Mouse (Mus musculus): ENCODE measurements around the gene Myo15. TPM values are rescaled to one million over a fixed set of nuclear protein-coding genes. Genes with fewer than 3 reads are reported as not detected.

Gene Myo15
- polyA plus RNA-seq, 1 experiment from 2014 or later, result 0.26 TPM

DNA sequence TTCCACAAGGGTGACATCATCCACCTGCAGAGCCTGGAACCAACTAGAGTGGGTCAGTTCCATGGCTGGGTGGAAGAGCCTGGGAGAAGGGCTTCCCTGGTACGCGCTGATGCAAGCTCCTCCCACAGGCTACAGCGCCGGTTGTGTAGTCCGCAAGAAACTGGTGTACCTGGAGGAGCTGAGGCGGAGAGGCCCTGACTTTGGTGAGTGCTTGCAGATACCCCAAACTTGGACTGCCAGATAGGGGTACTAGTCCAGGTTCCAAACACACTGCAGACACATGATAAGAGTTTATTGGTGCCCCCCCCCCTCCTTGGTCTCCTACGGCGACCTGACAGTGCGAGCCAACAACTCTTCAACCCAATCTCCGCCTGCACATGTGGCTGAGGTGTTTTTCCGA, 39.8 kb downstream of the Myo15 start:
- Histone ChIP-seq H3K36me3 (no peaks in the 10 kb centered on the region), H3K4me1 (peaks cover 12% of the 10 kb centered on the region; the same call in 1 of the 2 replicates), H3K9me3 (replicated peaks) (no peaks in the 10 kb centered on the region), H3K9ac (no peak overlapping the region), H3K4me2 (peak overlapping the region; percentile 68), H3K27ac (no peak overlapping the region), H3K4me3 (replicated peaks) (peak overlapping the region; percentile 41), H3K27me3 (peaks cover 28% of the 10 kb centered on the region)
- peak; percentile 59; the same call in 1 of the 2 replicates for ATAC-seq (replicated peaks; ENCODE audit: low FRiP score)
- WGBS, result 5% methylated on average over 11 of the region's 11 CpGs

DNA sequence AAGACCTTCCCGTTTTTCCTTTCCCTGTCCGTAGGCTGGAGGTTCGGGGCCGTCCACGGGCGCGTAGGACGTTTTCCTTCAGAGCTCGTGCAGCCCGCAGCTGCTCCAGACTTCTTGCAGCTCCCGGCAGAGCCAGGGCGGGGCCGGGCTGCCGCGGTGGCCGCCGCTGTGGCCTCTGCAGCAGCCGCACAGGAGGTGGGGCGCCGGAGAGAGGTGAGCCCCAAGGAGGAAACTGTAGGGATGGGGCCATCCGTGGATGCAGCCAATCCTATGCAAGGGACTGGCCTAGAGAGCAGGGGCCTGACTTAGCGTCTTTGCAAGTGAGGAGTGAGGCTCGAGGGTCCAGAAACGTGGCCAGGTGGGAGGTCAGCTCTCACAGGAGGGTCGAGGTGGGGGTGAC, 40.4 kb downstream of the Myo15 start:
- no peak overlapping the region for H3K27ac ChIP-seq
- under 1% methylated on average over 25 of the region's 25 CpGs for WGBS
- peak overlapping the region; percentile 14; the same call in 1 of the 2 replicates for H3K9ac ChIP-seq
- peaks cover 12% of the 10 kb centered on the region; the same call in 1 of the 2 replicates for H3K4me1 ChIP-seq
- H3K9me3 ChIP-seq (replicated peaks), result no peaks in the 10 kb centered on the region
- H3K4me3 ChIP-seq (replicated peaks), result peak overlapping the region; percentile 41
- peaks cover 28% of the 10 kb centered on the region for H3K27me3 ChIP-seq
- H3K4me2 ChIP-seq, result peak overlapping the region; percentile 68
- no peaks in the 10 kb centered on the region for H3K36me3 ChIP-seq
- ATAC-seq (replicated peaks; ENCODE audit: low FRiP score), result peak; percentile 62

DNA sequence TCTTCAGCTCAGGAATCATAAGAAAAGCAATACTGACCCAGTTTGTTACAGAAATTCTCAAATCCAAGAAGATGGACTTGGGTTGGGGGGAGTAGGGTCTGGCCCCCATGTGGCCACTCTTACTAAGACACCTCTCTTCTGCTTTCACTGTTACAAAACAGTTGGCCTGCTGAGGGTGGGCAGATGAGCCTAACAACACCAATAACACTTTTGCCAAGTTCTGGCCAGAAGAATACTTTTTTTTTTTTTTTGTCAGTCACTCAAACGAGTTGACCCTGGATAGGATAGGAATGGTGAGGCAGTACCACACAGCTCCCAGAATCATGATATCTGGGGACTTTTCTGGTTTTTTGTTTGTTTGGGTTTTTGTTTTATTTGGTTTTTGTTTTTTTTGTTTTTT, 42.8 kb downstream of the Myo15 start:
- ATAC-seq (replicated peaks; ENCODE audit: low FRiP score), result no peak
- 81% methylated on average over 1 of the region's 1 CpGs for WGBS
- Histone ChIP-seq H3K9ac (no peak overlapping the region), H3K4me3 (replicated peaks) (no peak overlapping the region), H3K36me3 (no peaks in the 10 kb centered on the region), H3K9me3 (replicated peaks) (no peaks in the 10 kb centered on the region), H3K27me3 (peaks cover 28% of the 10 kb centered on the region), H3K4me2 (no peak overlapping the region), H3K4me1 (peaks cover 12% of the 10 kb centered on the region; the same call in 1 of the 2 replicates), H3K27ac (no peak overlapping the region)

DNA sequence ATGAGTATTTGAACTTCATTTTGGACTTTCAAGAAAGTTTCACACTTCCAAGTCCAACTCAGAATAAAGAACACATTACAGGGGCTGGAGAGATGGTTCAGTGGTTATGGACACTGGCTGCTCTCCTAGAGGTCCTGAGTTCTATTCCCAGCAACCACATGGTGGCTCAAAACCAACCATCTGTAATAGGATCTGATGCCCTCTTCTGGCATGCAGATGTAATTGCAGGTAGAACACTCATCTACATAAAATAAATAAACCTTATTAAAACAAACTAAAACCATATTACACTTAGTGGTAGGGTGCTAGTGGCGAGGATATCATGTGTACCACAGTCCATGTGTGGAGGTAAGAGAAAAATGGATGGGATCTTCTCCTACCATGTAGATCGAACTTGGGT, 43.4 kb downstream of the Myo15 start:
- Histone ChIP-seq H3K27ac (no peak overlapping the region), H3K27me3 (peaks cover 26% of the 10 kb centered on the region), H3K9me3 (replicated peaks) (no peaks in the 10 kb centered on the region), H3K9ac (no peak overlapping the region), H3K4me1 (peaks cover 12% of the 10 kb centered on the region; the same call in 1 of the 2 replicates), H3K4me2 (no peak overlapping the region), H3K36me3 (no peaks in the 10 kb centered on the region), H3K4me3 (replicated peaks) (no peak overlapping the region)
- ATAC-seq (replicated peaks; ENCODE audit: low FRiP score), result no peak
- 86% methylated on average over 2 of the region's 2 CpGs for WGBS

DNA sequence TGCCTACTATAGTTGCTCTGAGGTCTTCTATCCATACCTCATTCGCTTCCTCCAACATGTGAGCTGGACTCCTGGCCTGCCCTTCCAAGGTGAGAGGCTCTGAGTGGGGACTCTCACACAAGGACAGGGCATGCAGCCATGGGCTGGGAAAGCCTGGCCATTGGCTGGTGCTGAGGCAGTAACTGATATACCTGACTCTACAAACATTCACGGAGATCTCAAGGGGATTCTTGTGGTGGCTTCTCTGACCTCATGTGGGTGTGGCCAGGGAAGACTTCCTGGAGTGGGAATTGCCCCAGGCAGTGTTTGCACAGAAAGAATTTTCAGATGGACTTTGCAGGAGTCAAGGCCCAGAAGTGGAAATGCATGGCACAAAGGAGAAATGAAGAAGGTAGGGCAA, 45.8 kb downstream of the Myo15 start:
- WGBS, result 54% methylated on average over 2 of the region's 2 CpGs
- no peak overlapping the region for H3K4me2 ChIP-seq
- peaks cover 10% of the 10 kb centered on the region; the same call in 1 of the 2 replicates for H3K27me3 ChIP-seq
- H3K9ac ChIP-seq, result no peak overlapping the region
- no peak overlapping the region for H3K4me3 ChIP-seq (replicated peaks)
- ATAC-seq (replicated peaks; ENCODE audit: low FRiP score), result no peak
- H3K4me1 ChIP-seq, result no peaks in the 10 kb centered on the region
- no peaks in the 10 kb centered on the region for H3K9me3 ChIP-seq (replicated peaks)
- H3K27ac ChIP-seq, result no peak overlapping the region
- H3K36me3 ChIP-seq, result no peaks in the 10 kb centered on the region

DNA sequence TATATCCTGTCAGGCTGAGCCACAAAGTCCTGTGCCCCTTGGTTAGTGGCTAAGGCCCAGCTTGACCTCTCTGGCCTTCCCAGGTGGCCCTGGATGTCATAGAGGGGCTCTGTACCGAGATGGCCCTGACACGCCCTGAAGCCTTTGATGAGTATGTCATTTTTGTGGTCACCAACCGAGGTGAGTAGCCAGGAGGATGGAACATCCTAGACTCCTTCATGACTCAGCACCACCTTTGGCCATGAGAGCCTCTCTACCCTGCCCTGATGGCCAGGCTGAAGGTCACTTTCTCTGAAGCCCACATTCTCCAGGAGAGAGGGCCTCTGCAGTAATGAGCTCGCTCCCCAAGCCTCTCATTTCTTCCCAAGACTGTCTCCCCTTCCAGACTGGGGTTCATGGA, 49.2 kb downstream of the Myo15 start:
- ATAC-seq (replicated peaks; ENCODE audit: low FRiP score), result no peak
- Histone ChIP-seq H3K4me3 (replicated peaks) (no peak overlapping the region), H3K9ac (no peak overlapping the region), H3K27ac (no peak overlapping the region), H3K4me1 (no peaks in the 10 kb centered on the region), H3K36me3 (no peaks in the 10 kb centered on the region), H3K27me3 (no peaks in the 10 kb centered on the region), H3K4me2 (no peak overlapping the region), H3K9me3 (replicated peaks) (no peaks in the 10 kb centered on the region)
- WGBS, result 63% methylated on average over 4 of the region's 4 CpGs

DNA sequence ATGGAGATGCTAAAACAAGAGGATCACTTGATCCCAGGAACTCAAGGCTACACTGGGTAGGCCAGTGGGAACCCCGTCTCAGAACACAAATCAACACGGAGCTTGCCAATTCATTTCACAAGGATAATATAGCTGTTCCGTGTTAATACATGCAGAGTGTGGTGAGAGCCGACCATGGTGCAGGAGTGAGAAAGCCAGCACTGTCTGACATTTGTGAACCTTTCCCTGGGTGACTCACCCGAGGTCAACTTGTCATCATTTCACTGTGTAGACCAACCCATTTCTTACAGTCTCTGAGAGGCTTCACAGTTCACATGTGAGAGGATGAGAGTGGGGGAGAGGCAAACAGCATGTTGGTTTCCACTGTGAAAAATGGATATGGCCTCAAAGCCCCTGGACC, 52.9 kb downstream of the Myo15 start:
- Histone ChIP-seq H3K27me3 (no peaks in the 10 kb centered on the region), H3K36me3 (no peaks in the 10 kb centered on the region), H3K4me1 (no peaks in the 10 kb centered on the region), H3K4me2 (no peak overlapping the region), H3K4me3 (replicated peaks) (no peak overlapping the region), H3K9me3 (replicated peaks) (no peaks in the 10 kb centered on the region), H3K27ac (no peak overlapping the region), H3K9ac (no peak overlapping the region)
- WGBS, result 78% methylated on average over 5 of the region's 5 CpGs
- no peak for ATAC-seq (replicated peaks; ENCODE audit: low FRiP score)

DNA sequence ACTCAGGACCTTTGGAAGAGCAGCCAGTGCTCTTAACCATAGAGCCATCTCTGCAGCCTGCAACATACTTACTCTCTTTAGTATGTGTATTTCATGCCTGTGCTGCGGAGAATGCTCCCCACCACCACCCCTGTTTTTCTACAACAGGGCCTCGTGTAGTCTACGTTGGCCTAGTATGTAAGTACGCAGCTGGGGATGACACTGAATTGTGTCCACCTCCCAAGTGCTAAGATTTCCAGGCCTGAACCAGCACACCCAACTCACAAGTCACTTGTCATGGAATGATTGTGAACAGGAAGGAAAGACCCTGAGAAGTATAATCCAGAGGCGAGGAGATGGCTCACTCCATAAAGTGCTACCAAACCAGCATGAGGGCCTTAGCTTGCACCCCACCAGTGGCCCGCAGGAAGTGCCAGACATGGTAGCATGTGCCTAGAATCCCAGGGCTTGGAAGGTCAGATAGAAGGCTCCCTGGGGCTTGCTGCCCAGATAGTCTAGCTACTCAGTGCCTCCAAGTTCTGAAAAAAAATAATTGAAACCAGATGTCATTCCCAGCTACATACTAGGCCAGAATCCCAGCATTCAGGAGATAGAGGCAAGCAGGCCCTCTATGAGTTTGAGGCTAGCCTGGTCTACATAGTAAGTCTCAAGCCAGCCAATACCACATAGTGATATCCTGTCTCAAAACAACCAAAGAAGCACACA, 53.7 kb downstream of the Myo15 start:
- no peaks in the 10 kb centered on the region for H3K4me1 ChIP-seq
- no peaks in the 10 kb centered on the region for H3K36me3 ChIP-seq
- H3K9ac ChIP-seq, result no peak overlapping the region
- WGBS, result 88% methylated on average over 6 of the region's 6 CpGs
- no peak overlapping the region for H3K4me2 ChIP-seq
- no peak overlapping the region for H3K27ac ChIP-seq
- no peaks in the 10 kb centered on the region for H3K27me3 ChIP-seq
- no peak overlapping the region for H3K4me3 ChIP-seq (replicated peaks)
- no peak for ATAC-seq (replicated peaks; ENCODE audit: low FRiP score)
- no peaks in the 10 kb centered on the region for H3K9me3 ChIP-seq (replicated peaks)

DNA sequence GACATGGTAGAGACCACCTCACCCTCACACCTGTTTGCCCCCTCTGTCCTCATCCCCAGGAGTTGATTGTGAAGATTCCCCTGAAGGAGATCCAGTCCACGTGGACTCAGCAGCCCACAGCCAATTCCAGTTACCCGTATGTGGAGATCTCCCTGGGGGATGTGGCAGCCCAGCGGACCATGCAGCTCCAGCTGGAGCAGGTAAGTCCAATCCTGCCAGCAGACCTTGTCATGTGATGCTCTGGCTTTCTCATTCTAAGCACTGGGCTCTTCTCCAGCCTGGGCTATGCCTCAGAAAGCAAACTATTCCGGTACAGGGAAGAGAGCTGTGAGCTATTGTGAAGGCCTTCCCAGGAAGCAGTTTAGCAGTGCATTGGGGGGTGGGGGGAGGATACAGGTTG, 57.3 kb downstream of the Myo15 start:
- H3K4me2 ChIP-seq, result no peak overlapping the region
- no peaks in the 10 kb centered on the region for H3K4me1 ChIP-seq
- no peak overlapping the region for H3K27ac ChIP-seq
- no peak overlapping the region for H3K4me3 ChIP-seq (replicated peaks)
- no peaks in the 10 kb centered on the region for H3K36me3 ChIP-seq
- ATAC-seq (replicated peaks; ENCODE audit: low FRiP score), result no peak
- no peak overlapping the region for H3K9ac ChIP-seq
- H3K9me3 ChIP-seq (replicated peaks), result no peaks in the 10 kb centered on the region
- 60% methylated on average over 4 of the region's 4 CpGs for WGBS
- H3K27me3 ChIP-seq, result no peaks in the 10 kb centered on the region

DNA sequence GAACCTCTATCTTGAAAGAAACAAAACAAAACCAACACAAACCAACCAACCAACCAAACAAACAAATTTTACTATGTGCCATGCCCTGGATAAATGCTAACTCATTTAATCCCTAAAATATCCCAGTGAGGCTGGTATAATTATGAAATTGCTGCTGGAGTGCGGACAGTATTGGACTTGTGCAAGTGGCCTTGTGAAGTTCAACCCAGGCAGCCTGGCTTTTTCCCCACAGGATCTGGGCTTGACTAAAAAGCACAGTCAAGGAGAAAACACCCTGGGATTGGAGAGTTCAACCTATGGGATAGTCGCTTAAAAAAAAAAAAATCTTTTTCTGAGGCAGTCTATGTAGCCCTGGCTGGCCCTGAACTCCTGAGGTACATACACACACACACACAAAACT, 66.5 kb downstream of the Myo15 start:
- H3K9ac ChIP-seq, result peak overlapping the region; percentile 64; the same call in 1 of the 2 replicates
- H3K4me1 ChIP-seq, result peaks cover 17% of the 10 kb centered on the region
- 92% methylated on average over 2 of the region's 2 CpGs for whole genome bisulfite sequencing
- H3K27ac ChIP-seq, result peak overlapping the region; percentile 100
- 0 out of 2 replicates have a peak, but pooled peaks cover 3% of the 10 kb centered on the region for H3K36me3 ChIP-seq
- ATAC-seq (replicated peaks; ENCODE audit: low FRiP score), result no peak
- H3K4me3 ChIP-seq (replicated peaks), result no peak overlapping the region
- H3K27me3 ChIP-seq, result no peaks in the 10 kb centered on the region
- H3K4me2 ChIP-seq, result peak overlapping the region; percentile 86
- no peaks in the 10 kb centered on the region for H3K9me3 ChIP-seq (replicated peaks)

DNA sequence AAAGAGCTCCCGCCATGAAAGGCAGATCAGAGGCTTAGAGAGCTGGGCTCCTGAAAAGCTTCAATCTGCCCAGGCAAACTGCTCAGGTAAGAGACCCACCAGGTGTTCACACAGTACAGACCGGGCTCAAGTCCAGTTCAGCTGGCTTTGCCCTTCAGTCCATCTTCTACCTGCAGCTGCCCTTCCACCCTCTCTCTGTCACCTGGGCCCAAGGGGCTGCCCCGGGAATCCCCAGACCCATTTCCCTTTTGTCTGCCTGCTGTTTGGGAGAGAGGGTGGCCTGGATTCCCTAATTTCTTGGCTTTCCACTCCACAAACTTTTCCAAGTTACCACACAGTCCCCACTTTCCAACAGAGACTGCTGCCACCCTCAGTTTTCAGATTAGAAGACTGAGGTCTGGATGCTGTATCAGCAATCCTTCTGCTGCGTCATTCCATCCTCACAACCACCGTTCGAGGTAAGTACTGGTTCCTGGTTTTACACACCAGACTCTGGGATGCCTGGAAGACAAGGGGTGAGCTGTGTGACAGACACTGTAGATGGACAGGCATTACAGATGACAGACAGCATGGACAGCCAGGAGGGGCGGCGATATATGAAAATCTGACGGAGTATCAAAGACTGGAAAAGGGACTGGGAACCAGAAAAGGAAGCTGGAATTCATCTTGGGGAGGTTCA, 67.2 kb downstream of the Myo15 start, which contains the start of gene Alkbh5:
Gene Alkbh5 (plus strand): TSS at position 202 of the 679 bp plus-strand sequence.
- 17% methylated on average over 9 of the region's 9 CpGs for WGBS
- peak within 1 kb of the TSS; percentile 100 for H3K27ac ChIP-seq

DNA sequence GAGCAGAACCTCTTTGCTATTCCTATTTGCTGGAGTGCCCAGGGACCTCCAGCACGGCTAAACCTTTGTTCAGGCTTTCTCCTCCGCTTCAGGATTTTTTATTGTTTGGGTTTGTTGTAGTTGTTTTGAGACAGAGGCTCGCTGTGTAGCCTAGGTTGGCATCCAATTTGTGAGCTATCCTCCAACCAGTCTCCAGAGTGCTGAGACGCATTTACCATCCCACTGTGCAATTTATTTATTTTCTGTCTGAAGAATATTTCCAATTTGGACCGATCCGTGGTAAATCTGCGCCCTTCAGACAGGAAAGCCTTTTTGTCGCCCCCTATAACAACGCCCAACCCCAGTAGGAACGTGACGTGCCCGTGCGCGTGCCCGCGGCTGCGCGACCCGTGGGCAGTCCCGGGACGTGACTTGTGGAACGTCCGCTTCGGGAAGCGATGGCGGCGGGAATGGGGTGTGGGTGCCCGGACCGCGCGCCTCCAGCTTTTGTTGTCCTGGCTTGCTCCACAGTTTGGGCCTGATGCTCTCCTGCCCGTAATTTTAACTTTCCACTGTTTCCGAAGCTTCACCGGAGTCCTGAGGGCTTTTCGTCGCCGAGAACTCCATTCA, 67.8 kb downstream of the Myo15 start:
- peak overlapping the region; percentile 64 for H3K9ac ChIP-seq
- peaks cover 7% of the 10 kb centered on the region for H3K36me3 ChIP-seq
- no peaks in the 10 kb centered on the region for H3K9me3 ChIP-seq (replicated peaks)
- no peaks in the 10 kb centered on the region for H3K27me3 ChIP-seq
- peaks cover 28% of the 10 kb centered on the region for H3K4me1 ChIP-seq
- WGBS, result under 1% methylated on average over 37 of the region's 37 CpGs
- peak; percentile 77 for ATAC-seq (replicated peaks; ENCODE audit: low FRiP score)
- H3K4me3 ChIP-seq (replicated peaks), result peak overlapping the region; percentile 77
- H3K27ac ChIP-seq, result peak overlapping the region; percentile 100
- peak overlapping the region; percentile 86 for H3K4me2 ChIP-seq

More for the DNA sequence above, 67.2 kb downstream of the Myo15 start, which contains the start of gene Alkbh5:
- peak within 1 kb of the TSS; percentile 77 for H3K4me3 ChIP-seq (replicated peaks)
- H3K9ac ChIP-seq, result peak within 1 kb of the TSS; percentile 64
- H3K4me2 ChIP-seq, result peak within 1 kb of the TSS; percentile 86
- 0 out of 2 replicates have a peak, but pooled peaks cover 3% of the 10 kb centered on the region for H3K36me3 ChIP-seq
- no peak for ATAC-seq (replicated peaks; ENCODE audit: low FRiP score)
- peaks cover 23% of the 10 kb centered on the region for H3K4me1 ChIP-seq
- H3K27me3 ChIP-seq, result no peaks in the 10 kb centered on the region
- no peaks in the 10 kb centered on the region for H3K9me3 ChIP-seq (replicated peaks)
